Mouse (Mus musculus) neural tube, embryonic 11.5 days (tissue): ENCODE results near the gene Mettl21e. TPM values are rescaled to one million over a fixed set of nuclear protein-coding genes. Genes with fewer than 3 reads are reported as not detected.

Source experiments
- ATAC-seq: fragments of 200-750 bp; cut with Nextera tagmentation; 2 replicates; pipeline ENCODE4 v1.8.0; 2017; ENCODE audit warnings: moderate number of reproducible peaks, mild to moderate bottlenecking, moderate TSS enrichment, moderate library complexity; ENCODE audit not compliant: insufficient read depth, low FRiP score, low TSS enrichment
- DNase-seq: peaks from one replicate; pipeline ENCODE4 v3.0.0-alpha.2; 2015; ENCODE audit warnings: low spot score
- H3K27ac ChIP-seq: fragments of 300-500 bp; sonication (generic); 2 replicates; pipeline ENCODE4 v1.5.1; 2014; ENCODE audit warnings: low read depth, mild to moderate bottlenecking, low read length
- H3K27me3 ChIP-seq: fragments of 300-500 bp; sonication (generic); 2 replicates; pipeline ENCODE4 v1.6.1; 2014; ENCODE audit warnings: mild to moderate bottlenecking, low read length, mixed read lengths; ENCODE audit not compliant: control insufficient read depth, insufficient read depth
- H3K36me3 ChIP-seq: fragments of 300-500 bp; sonication (generic); 2 replicates; pipeline ENCODE4 v1.6.1; 2014; ENCODE audit warnings: mild to moderate bottlenecking, low read length, moderate library complexity, mixed read lengths; ENCODE audit not compliant: control insufficient read depth, insufficient read depth
- H3K4me1 ChIP-seq: fragments of 300-500 bp; sonication (generic); 2 replicates; pipeline ENCODE4 v1.6.1; 2014; ENCODE audit warnings: low read length, mixed read lengths; ENCODE audit not compliant: control insufficient read depth, insufficient read depth
- H3K4me2 ChIP-seq: fragments of 300-500 bp; sonication (generic); 2 replicates; pipeline ENCODE4 v1.6.1; 2014; ENCODE audit warnings: low read depth, mild to moderate bottlenecking, moderate library complexity
- H3K4me3 ChIP-seq: fragments of 300-500 bp; sonication (generic); 2 replicates; pipeline ENCODE4 v1.5.1; 2014; ENCODE audit warnings: low read depth, low read length
- H3K9ac ChIP-seq: fragments of 300-500 bp; sonication (generic); 2 replicates; pipeline ENCODE4 v1.6.1; 2014; ENCODE audit warnings: mild to moderate bottlenecking, low read length
- H3K9me3 ChIP-seq: fragments of 300-500 bp; sonication (generic); 2 replicates; pipeline ENCODE4 v1.6.1; 2016; ENCODE audit warnings: low read length; ENCODE audit not compliant: control insufficient read depth
- WGBS: fragments of 180-500 bp; shearing (Covaris S2); extraction: QIAGEN DNeasy Blood & Tissue Kit; methylation state at CpG from one replicate; pipeline ENCODE4 v1.1.7; 2014; 5-methylcytosine and 5-hydroxymethylcytosine counted together
- polyA plus RNA-seq: library from polyadenylated mRNA; unstranded; fragments of >200 nt; fragmentation: Nextera tagmentation; extraction: Ambion mirVana; gene quantifications from 2 replicates; pipeline ENCODE4 v1.2.1, GENCODE M21; 2014

Gene Mettl21e
- polyA plus RNA-seq, 1 experiment from 2014 or later, result not detected

GRCm38 (mm10) chr1:44161818-44162217 lies 56.9 kb downstream of the Mettl21e start:
- WGBS, result 95% methylated on average over 6 of the region's 6 CpGs
- DNase-seq, result no peak
- Histone ChIP-seq H3K4me2 (no peak overlapping the region), H3K9me3 (no peaks in the 10 kb centered on the region), H3K27me3 (no peaks in the 10 kb centered on the region), H3K4me3 (no peak overlapping the region), H3K9ac (no peak overlapping the region), H3K27ac (no peak overlapping the region), H3K4me1 (no peaks in the 10 kb centered on the region), H3K36me3 (peaks cover 15% of the 10 kb centered on the region)
- no peak for ATAC-seq

- WGBS, result 91% methylated on average over 6 of the region's 6 CpGs
Measured at GRCm38 (mm10) chr1:44158317-44158716, 60.4 kb downstream of the Mettl21e start.

GRCm38 (mm10) chr1:44155287-44155686 lies 63.5 kb downstream of the Mettl21e start:
- H3K4me3 ChIP-seq, result no peak overlapping the region
- no peak overlapping the region for H3K4me2 ChIP-seq
- ATAC-seq, result no peak
- H3K4me1 ChIP-seq, result no peaks in the 10 kb centered on the region
- no peak overlapping the region for H3K9ac ChIP-seq
- no peak overlapping the region for H3K27ac ChIP-seq
- H3K27me3 ChIP-seq, result no peaks in the 10 kb centered on the region
- DNase-seq, result no peak
- H3K36me3 ChIP-seq, result peaks cover 2% of the 10 kb centered on the region
- no peaks in the 10 kb centered on the region for H3K9me3 ChIP-seq
- WGBS, result 97% methylated on average over 4 of the region's 4 CpGs

More at GRCm38 (mm10) chr1:44158317-44158716, 60.4 kb downstream of the Mettl21e start:
- no peak overlapping the region for H3K27ac ChIP-seq
- no peak for ATAC-seq
- no peak for DNase-seq
- H3K4me3 ChIP-seq, result no peak overlapping the region
- H3K36me3 ChIP-seq, result peaks cover 7% of the 10 kb centered on the region
- no peaks in the 10 kb centered on the region for H3K4me1 ChIP-seq
- no peak overlapping the region for H3K4me2 ChIP-seq
- no peak overlapping the region for H3K9ac ChIP-seq
- H3K27me3 ChIP-seq, result no peaks in the 10 kb centered on the region
- no peaks in the 10 kb centered on the region for H3K9me3 ChIP-seq

Other genes with a start within 250 kb of the Mettl21e start
- gene Mettl21c, start 198.9 kb downstream of the Mettl21e start, polyA plus RNA-seq, result 0.54 and 0.69 TPM in 2 replicates
- 0.16 and 0.18 TPM in 2 replicates for gene Gm8251, start 157.0 kb downstream of the Mettl21e start, polyA plus RNA-seq
- 93.6 and 106 TPM in 2 replicates for gene Tex30, start 116.5 kb downstream of the Mettl21e start, polyA plus RNA-seq
- 59.1 and 60.3 TPM in 2 replicates for gene Kdelc1, start 100.2 kb downstream of the Mettl21e start, polyA plus RNA-seq
- gene Bivm, start 100.0 kb downstream of the Mettl21e start, polyA plus RNA-seq, result 31.1 and 31.2 TPM in 2 replicates
- gene Ercc5, start 71.2 kb downstream of the Mettl21e start, polyA plus RNA-seq, result 38.7 and 39.5 TPM in 2 replicates